Mouse (Mus musculus) testis, adult 2 months (tissue): Measurements from ENCODE around the gene Tada2b.

Experiments
- CTCF ChIP-seq: fragments of 200-500 bp; IDR thresholded peaks from 2 replicates; pipeline ENCODE4 v1.5.1; 2012; ENCODE audit warnings: low read depth, mild to moderate bottlenecking, inconsistent platforms, low read length, moderate library complexity; ENCODE audit not compliant: control insufficient read depth, insufficient read depth, insufficient replicate concordance
- POLR2A ChIP-seq: fragments of 200-500 bp; IDR thresholded peaks from 2 replicates; pipeline ENCODE4 v1.6.1; 2012; ENCODE audit warnings: low read depth, mild to moderate bottlenecking, inconsistent platforms, low read length, moderate library complexity; ENCODE audit not compliant: control insufficient read depth

- TF ChIP-seq CTCF (no peak), POLR2A (no peak)
These were observed 56.3 kb downstream of the Tada2b start for GRCm38 (mm10) chr5:36427831-36428230.
